Mouse (Mus musculus): ENCODE results near the gene Shc3.

Shc3 gene

DNA sequence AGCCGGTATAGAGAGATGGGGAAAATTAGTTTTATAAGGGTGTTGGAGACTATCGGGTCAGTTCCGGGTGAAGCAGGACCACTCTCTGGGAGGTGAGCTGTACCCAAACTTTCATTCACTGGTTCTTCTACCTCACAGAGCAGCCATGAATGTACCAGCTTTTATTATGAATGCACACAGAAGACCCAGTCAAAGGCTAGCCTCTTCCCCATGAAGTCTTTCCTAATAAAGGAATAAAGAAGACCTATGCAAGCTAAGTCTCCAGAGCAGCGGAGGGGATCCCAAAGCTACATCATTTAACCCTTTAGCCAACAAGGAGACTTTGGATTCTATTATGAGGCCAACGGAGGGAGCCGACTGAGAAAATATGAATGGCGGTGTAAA, 458 bp upstream of the Shc3 start:
- DNase-seq (ENCODE audit: low read depth, low spot score), result no peak

GRCm38 (mm10) chr13:51568501-51568901, 718 bp downstream of the Shc3 start:
- DNase-seq (ENCODE audit: low read depth, low spot score), result no peak

GRCm38 (mm10) chr13:51567411-51567851, 1.8 kb downstream of the Shc3 start:
- peak; percentile 54 for DNase-seq (ENCODE audit: low read depth, low spot score)

DNA sequence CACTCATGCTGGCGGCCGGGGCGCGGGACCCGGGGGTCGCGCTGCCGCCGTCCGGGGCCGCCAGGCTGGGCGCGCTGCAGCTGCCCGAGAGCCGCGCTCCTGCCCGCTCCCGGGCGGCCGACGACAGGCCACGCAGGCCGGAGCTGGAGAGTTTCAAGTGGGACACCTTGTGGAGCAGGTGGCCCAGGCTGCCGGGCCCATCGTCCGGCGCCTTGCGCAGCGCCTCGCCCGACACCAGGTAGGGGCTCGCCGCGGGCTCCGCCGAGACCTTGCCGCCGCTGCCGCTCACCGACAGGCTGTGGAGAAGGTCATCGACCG, 2.2 kb downstream of the Shc3 start:
- peak; percentile 49 for DNase-seq (ENCODE audit: low read depth, low spot score)

DNA sequence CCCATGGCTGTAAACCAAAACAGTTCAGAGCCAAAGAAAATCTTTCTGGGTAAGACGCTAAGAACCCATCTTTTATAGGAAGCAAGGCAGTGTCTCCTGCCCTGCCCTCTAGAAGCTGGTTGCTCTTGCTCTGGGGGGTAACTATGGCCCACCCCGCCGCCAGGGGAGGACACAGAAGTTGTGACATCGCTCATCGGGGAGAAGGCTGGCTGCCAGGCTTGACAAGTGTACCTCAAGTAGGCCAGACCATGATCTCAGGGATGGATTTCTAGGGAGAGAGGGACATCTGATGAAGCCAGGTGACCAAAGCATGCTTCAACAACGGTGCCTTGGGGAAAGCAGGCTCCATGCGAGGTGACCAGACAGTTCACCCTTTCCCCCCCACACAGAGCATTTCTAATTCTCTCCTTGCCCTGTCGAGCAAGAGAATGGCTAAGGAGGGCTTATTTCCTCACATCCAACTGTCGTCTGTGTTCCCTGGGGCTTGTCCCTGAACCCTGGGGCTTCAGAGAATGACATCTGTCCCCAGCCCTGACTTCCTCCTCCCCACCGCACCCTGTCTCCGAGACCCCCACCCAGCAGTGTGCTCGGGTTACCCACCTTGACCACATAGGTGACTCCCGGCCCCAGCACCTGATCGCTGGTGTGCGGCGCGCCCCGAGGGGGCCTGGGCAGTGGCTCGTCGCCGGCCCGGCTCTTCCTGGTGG, 2.7 kb downstream of the Shc3 start:
- DNase-seq (ENCODE audit: low read depth, low spot score), result peak; percentile 28

DNA sequence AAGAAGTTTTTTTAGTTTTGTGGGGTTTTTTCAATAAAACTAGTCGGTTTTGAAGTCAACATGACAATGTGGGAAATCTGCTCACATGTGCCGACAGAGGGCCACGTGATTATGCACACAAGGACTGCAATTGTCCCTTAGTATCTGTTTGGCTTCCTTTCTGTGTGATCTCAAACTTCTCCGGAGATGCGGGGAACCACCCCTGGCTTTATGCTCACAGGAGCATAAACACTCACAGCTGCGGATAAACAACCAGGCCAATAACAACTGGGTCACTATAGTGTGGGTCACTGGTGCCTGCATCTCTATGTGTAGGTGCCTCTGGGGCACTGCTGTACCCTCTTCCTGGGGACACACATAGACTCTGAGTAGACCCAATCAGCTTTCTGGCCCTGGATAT, 4.5 kb downstream of the Shc3 start:
- DNase-seq (ENCODE audit: low read depth, low spot score), result no peak

DNA sequence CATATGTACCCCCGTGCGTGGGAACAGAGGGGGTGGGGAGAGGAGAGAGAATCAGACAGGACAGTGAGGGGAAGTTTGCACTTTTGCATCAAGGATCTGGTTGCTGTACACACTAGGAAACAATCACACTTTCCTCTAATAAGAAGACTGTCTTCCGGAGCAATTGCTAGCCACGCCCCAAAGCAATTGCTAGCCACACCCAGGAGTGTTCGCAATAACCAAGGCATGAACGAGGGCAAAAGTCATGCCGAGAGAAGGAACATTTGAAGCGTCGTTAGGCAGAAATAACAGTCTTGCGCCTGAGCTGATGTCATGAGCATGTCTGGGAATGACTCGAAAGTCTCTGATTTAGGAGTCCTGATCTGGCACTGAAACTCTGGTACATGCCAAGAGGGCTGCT, 15.9 kb downstream of the Shc3 start:
- no peak for DNase-seq (ENCODE audit: low read depth, low spot score)

DNA sequence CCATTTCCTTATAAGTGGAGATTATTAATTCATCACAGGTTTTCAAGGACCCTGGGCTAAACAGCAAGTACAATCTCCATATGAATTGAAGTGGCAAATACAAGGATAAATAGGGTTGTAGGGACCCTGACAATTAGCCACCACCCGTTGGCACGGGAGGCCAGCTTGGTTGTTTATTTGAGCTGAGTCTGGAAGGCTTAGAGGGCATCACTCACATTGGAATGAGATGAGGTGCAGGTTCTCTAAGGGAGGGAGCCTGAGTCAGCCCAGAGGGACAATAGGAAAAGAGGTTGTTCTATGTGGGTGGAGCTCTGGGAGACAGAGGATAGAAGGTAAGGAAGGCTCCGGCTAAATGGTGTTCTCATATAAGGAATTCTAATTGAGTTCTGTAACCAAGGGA, 17.0 kb downstream of the Shc3 start:
- DNase-seq (ENCODE audit: low read depth, low spot score), result no peak

- no peak for DNase-seq (ENCODE audit: low read depth, low spot score)
Measured at GRCm38 (mm10) chr13:51551824-51552223, 17.4 kb downstream of the Shc3 start.

GRCm38 (mm10) chr13:51539816-51540215, 29.4 kb downstream of the Shc3 start:
- DNase-seq (ENCODE audit: low read depth, low spot score), result no peak

DNA sequence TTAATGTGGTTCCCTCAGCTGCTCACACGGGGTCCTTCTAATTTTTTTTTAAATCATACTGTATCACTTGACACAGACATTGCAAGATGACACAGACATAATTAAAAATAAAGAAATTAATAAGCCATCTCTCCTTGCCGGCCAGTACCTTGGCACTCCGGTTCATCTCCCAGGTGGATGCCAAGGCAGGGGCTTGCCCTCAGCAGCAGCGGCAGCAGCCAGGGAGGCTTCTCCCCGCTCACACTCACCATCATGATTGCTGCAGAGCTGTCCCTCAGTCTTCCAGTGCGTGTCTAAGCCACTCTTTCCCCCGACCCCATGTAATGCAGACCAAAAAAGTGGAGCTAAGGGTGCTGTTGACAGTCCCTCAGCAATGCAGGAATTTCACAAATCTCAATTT, 33.9 kb downstream of the Shc3 start:
- no peak for DNase-seq (ENCODE audit: low read depth, low spot score)

DNA sequence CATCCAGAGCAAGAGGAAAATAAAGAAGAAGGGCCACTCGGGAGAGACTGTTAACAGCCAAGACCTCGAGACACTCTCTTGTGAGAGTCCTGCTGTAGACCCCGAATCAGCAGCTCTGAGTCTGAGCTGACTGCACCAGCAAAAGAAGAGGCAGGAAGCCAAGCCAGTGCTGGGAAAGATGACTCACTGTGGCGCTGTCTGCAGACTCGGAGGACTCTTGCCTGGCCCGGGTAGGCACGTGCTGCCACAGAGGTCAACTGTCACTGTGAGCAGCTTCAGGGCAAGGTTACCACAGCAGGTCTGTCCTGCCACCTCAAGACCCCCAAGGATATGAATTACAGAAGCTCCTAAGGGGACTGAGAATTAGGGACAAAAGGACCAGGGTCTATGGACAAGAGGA, 42.7 kb downstream of the Shc3 start:
- no peak for DNase-seq (ENCODE audit: low read depth, low spot score)

GRCm38 (mm10) chr13:51524316-51524715, 44.9 kb downstream of the Shc3 start:
- DNase-seq (ENCODE audit: low read depth, low spot score), result no peak

- DNase-seq (ENCODE audit: low read depth, low spot score), result no peak
Measured at GRCm38 (mm10) chr13:51523311-51523710, 45.9 kb downstream of the Shc3 start.

DNA sequence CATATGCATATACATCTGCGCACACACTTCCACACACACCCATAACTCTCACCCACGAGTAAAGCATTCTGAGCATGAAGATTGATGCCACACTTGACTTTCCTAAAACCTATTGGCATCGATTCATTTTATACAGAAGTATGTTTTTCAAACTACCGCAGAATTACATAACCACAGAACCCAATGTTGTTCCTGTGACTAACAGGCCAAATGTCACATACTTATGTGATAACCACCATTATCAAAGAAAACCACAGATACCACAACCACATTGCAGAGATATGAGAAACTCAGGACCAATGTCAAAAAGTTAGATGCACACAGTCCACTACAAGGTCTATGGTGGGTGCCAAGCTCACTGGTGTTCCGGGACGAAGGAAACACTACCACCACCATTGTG, 50.3 kb downstream of the Shc3 start:
- DNase-seq (ENCODE audit: low read depth, low spot score), result no peak

- peak; percentile 36 for DNase-seq (ENCODE audit: low read depth, low spot score)
Measured at GRCm38 (mm10) chr13:51517943-51518342, 51.3 kb downstream of the Shc3 start.

DNA sequence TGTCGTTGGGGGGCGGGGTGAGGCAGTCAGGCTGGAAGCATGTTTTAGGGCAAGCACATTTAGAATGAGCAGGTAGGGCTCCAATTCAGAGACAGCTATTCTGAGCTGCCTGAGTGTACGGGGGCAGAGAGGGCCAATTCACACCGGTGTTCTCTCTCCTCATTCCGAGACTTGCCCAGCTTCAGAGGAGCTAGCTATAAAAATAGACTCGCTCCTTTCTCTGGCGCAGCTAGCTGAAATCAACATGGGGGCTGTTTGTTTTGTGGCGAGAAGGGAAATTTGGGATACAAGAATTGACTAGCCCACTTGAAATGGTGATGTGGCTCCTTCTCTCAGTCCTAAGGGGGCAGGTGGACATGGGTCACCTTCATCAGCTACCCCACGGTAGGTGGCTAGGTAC, 60.4 kb downstream of the Shc3 start:
- DNase-seq (ENCODE audit: low read depth, low spot score), result no peak

- DNase-seq (ENCODE audit: low read depth, low spot score), result no peak
Measured at GRCm38 (mm10) chr13:51505711-51506110, 63.5 kb downstream of the Shc3 start.

DNA sequence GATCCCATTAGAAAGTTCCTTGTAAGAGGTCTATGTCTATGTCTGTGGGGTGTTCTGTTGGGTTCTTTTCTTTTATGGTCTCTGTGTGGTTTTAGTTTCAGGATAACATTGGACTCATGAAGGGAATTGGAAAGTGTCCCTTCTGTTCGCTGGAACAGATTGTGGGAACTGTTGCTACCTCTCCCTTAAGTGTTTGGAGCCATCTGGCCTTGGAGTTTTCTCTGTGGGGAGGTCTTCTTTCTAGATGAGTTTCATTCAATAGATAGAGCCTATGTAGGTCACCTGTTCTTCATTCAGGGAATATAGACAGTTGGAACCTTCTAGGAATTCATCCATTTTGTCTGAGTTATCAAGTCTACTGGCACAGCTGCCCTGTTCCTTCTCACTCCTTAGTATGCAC, 69.5 kb downstream of the Shc3 start:
- no peak for DNase-seq (ENCODE audit: low read depth, low spot score)

DNA sequence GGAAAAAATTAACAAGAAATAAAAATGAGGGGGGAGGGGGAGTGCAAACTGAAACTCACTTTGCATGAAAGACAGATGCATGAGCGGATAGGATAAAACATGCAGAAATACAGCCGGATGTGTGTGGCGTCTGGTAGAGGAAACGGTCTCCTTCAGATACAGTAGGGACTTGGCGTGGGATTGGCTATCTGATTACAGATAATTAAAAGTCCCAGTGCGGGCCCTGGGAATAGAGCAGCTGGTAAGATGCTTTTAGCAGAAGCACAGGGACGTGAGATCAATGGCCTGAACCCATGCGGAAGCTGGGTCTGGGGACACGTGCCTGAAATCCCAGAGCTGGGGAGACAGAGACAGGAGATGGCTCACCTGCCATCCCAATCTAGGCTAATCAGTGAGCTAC, 75.5 kb downstream of the Shc3 start:
- DNase-seq (ENCODE audit: low read depth, low spot score), result no peak

DNA sequence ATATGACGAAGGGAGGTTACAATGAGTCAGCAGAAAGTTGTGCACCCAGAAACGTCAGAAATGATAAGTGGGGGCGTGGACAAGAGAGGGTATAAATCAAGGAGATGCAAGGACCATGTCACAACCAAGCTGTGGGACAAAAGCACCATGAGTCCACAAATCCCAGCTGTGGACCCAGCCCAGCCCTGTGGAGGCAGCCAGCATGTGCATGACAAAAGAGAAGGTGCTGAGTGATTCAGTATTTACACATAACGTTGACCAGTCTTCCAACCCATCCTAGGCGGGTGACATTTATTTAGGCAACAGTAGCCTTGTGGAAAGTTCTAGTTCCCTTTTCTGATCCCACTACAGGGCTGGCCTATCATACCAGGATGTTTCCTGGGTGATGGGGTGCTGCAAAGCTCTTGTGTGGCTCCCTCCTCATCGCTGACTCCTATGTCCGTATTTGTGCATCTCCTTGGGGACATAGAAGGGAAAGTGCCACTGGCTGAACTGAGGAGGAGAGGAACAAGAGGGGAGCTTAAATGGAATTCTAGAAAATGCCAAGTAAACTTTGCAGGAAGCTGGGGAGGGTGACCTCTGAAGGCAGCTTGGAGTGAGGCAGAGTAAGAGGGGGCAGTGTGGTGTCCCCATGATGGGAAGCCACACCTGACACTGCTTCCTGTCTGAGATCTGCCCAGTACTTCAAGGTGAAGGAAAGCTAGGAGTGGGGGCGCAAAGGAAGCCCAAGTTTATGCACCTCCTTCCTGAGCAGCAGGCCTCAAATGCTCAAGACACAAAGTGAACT, 77.4 kb downstream of the Shc3 start:
- DNase-seq (ENCODE audit: low read depth, low spot score), result peak; percentile 64

- peak; percentile 5 for DNase-seq (ENCODE audit: low read depth, low spot score)
Measured at GRCm38 (mm10) chr13:51490195-51490594, 79.0 kb downstream of the Shc3 start.

DNA sequence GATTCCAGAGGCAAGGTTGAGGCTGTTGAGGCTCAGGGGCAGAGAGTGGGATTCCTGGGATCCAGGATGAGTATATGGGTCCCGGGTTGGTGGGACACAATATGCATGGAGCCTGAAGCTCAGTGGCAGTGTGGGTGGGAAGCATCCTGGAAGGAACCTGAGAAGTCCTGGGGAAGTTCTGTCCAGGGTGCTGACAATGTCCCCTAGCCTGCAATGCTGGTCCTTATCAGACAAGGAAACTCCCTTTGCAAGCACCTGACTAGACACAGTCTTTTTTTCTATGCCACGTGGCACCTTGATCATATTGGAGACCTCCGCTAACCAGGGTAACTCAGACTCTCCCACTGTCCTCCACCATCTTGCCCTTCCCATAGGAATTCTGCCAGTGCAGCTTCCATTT, 80.3 kb downstream of the Shc3 start:
- DNase-seq (ENCODE audit: low read depth, low spot score), result peak; percentile 30

Data from ZHBTc4 (cell line).